Mouse (Mus musculus): ENCODE data around the gene Wdr95. TPM values are rescaled to one million over a fixed set of nuclear protein-coding genes. Genes with fewer than 3 reads are reported as not detected.
"Not testable (repeated sequence)": the region's sequence is repeated elsewhere in the genome, so short reads cannot be mapped to it uniquely, and the experiment has no call there.

Gene Wdr95
- polyA plus RNA-seq, 1 experiment from 2014 or later, result 0.24 TPM

DNA sequence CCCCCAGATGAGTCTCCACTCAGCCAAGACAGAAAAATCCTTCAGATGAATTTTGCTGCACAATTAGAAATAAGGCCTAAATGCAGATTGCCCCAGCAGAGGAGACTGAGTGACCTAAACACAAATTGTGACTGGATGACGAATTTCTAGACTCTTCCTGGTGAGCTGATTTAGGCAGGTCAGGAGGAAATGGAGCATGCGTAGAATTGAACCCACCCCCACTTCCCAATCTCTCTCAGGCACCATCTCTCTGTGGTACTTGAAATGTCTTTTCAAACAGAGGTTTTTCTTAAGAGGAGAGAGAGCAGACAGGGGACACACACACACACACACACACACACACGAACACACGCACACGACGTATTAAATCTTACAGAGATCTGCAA lies 4.6 kb upstream of the Wdr95 start:
- peak overlapping the region; percentile 53 for H3K27ac ChIP-seq
- H3K4me2 ChIP-seq, result peak overlapping the region; percentile 40
- H3K4me3 ChIP-seq, result no peak overlapping the region
- peaks cover 32% of the 10 kb centered on the region for H3K4me1 ChIP-seq
- H3K9me3 ChIP-seq, result no peaks in the 10 kb centered on the region
- ATAC-seq (ENCODE audit: insufficient number of reproducible peaks, insufficient read depth, low FRiP score, low TSS enrichment, low read depth), result 0 out of 2 replicates have a peak, but pooled peaks have one; percentile 2
- 56% methylated on average over 6 of the region's 6 CpGs for WGBS
- H3K36me3 ChIP-seq, result no peaks in the 10 kb centered on the region
- no peaks in the 10 kb centered on the region for H3K27me3 ChIP-seq
- no peak overlapping the region for H3K9ac ChIP-seq

DNA sequence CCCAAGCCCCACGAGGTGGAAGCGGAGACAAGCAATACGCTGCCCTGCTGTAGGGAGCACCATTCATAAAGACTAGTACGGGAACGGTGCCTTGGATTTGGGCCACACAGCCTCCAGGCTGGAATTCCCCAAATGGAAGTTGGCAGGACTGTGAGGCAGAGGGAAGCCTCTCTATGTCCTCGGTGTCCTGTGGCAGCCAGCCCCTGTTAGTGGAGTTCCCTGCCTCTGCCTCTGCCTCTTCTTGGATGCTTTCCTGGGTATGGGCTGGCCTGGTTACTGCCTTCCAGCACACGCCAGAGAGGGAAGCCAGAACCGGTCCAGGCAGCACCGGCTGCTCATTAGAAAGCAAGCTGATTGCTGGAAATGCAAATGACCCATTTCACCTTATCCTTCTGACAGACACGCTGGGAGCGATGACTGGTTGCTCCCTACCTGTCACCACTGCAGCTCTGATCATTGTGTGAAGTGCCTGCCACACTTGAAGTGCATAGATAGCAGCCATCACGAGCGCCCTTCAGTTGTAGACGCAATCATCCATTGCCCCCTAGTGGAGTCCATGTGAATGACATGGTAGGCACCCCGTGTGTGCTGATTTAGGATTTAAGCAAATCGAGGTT lies 4.1 kb upstream of the Wdr95 start:
- Histone ChIP-seq H3K27ac (peak overlapping the region; percentile 53), H3K4me1 (peaks cover 32% of the 10 kb centered on the region), H3K9ac (no peak overlapping the region), H3K4me3 (0 out of 2 replicates have a peak overlapping the region, but pooled peaks have one; percentile 1), H3K4me2 (peak overlapping the region; percentile 40), H3K36me3 (no peaks in the 10 kb centered on the region), H3K27me3 (no peaks in the 10 kb centered on the region), H3K9me3 (no peaks in the 10 kb centered on the region)
- ATAC-seq (ENCODE audit: insufficient number of reproducible peaks, insufficient read depth, low FRiP score, low TSS enrichment, low read depth), result 0 out of 2 replicates have a peak, but pooled peaks have one; percentile 35
- WGBS, result 17% methylated on average over 16 of the region's 16 CpGs

DNA sequence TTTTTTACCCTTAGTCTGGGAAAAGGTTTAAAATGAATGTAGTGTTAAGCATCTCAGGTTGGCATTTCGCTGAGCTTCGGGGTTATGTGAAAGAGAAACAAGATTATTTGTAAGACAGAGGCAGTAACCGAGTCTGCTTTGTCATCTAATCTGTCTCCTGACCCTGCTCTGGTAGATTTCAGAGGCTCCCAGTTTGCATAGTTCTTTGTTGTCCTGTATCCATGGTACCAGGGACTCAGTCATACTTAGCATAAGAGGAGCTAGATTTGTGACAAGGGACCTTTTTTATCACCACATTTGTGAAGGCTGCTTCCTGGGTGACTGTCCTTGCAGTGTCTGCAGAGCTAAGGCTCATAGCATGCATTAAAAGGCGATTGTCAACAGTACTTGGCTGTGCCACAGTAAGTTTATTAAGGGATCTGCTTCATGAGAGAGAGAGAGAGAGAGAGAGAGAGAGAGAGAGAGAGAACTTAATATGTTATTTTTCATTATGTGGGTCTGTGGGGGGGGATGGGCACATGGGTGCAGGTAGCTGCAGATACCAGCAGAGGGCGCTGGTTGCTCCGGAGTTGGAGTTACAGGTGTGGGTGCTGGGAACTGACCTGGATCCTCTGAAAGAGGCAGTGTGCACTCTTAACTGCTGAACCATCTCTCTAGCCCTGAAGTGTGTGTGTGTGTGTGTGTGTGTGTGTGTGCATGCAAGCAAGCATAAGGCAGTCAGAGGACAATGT lies 3.3 kb upstream of the Wdr95 start:
- Histone ChIP-seq H3K36me3 (no peaks in the 10 kb centered on the region), H3K4me1 (peaks cover 32% of the 10 kb centered on the region), H3K27ac (no peak overlapping the region), H3K9ac (no peak overlapping the region), H3K4me3 (no peak overlapping the region), H3K27me3 (no peaks in the 10 kb centered on the region), H3K4me2 (peak overlapping the region; percentile 40), H3K9me3 (no peaks in the 10 kb centered on the region)
- no peak for ATAC-seq (ENCODE audit: insufficient number of reproducible peaks, insufficient read depth, low FRiP score, low TSS enrichment, low read depth)
- 47% methylated on average over 6 of the region's 6 CpGs for WGBS

DNA sequence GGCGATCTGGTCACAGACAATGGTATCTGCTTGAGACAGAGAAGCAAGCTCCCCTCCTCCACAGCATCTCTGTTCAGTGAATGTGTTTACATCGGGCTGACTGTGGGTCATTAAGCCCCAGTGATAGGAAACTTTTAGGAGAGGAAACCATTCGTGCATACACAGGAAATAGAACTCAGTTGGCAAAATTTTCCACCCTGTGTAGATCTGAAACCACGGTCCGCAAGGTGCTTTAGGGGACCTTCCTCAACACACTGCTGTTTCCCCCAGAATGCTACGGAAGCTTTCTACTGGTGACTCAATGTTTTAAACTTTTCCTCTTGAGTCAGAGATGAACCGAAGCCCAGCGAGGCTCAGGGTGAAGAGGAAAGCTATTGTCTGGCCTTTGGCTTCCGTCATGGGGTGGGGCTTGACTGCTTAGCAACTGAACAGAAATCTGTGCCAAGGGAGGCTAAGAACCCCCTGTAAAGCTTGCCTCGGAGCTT lies 2.0 kb upstream of the Wdr95 start:
- Histone ChIP-seq H3K4me1 (peaks cover 29% of the 10 kb centered on the region), H3K9me3 (no peaks in the 10 kb centered on the region), H3K4me2 (no peak overlapping the region), H3K4me3 (no peak overlapping the region), H3K36me3 (no peaks in the 10 kb centered on the region), H3K9ac (no peak overlapping the region), H3K27me3 (no peaks in the 10 kb centered on the region), H3K27ac (no peak overlapping the region)
- no peak for ATAC-seq (ENCODE audit: insufficient number of reproducible peaks, insufficient read depth, low FRiP score, low TSS enrichment, low read depth)
- WGBS, result 51% methylated on average over 10 of the region's 10 CpGs

GRCm38 (mm10) chr5:149527292-149527691 lies 1.2 kb upstream of the Wdr95 start:
- not testable (repeated sequence) for H3K36me3 ChIP-seq; H3K27ac ChIP-seq; ATAC-seq (ENCODE audit: insufficient number of reproducible peaks, insufficient read depth, low FRiP score, low TSS enrichment, low read depth); H3K9ac ChIP-seq; H3K4me3 ChIP-seq; H3K9me3 ChIP-seq; H3K27me3 ChIP-seq; H3K4me2 ChIP-seq
- WGBS, result 77% methylated on average over 4 of the region's 4 CpGs
- H3K4me1 ChIP-seq, result peaks cover 26% of the 10 kb centered on the region

DNA sequence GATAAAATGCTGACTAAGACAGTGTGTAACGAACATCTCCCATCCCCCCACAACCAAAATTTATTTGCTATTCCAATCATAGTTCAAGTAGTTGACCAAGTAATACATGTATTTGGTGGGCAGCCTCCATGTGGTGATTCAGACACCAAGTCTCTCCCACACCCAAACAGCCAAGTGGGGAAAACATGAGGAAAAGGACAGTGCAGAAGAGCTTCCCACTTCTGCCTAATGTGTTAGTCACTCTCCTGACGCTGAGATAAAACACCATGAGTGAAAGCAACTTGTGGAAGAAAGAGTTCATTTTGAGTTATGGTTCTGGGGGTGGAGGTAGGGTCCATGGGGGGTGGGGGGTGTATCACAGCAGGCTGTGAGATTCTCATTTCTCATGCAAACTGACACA lies 5.4 kb downstream of the Wdr95 start:
- H3K9ac ChIP-seq, result no peak overlapping the region
- 93% methylated on average over 2 of the region's 2 CpGs for WGBS
- peaks cover 23% of the 10 kb centered on the region for H3K4me1 ChIP-seq
- H3K27ac ChIP-seq, result no peak overlapping the region
- H3K36me3 ChIP-seq, result no peaks in the 10 kb centered on the region
- no peak overlapping the region for H3K4me3 ChIP-seq
- H3K4me2 ChIP-seq, result no peak overlapping the region
- H3K27me3 ChIP-seq, result peaks cover 3% of the 10 kb centered on the region; the same call in 1 of the 2 replicates
- no peak for ATAC-seq (ENCODE audit: insufficient number of reproducible peaks, insufficient read depth, low FRiP score, low TSS enrichment, low read depth)
- H3K9me3 ChIP-seq, result no peaks in the 10 kb centered on the region

GRCm38 (mm10) chr5:149536005-149536404 lies 7.5 kb downstream of the Wdr95 start:
- Histone ChIP-seq H3K9ac (no peak overlapping the region), H3K4me3 (no peak overlapping the region), H3K36me3 (no peaks in the 10 kb centered on the region), H3K4me1 (peaks cover 24% of the 10 kb centered on the region), H3K9me3 (no peaks in the 10 kb centered on the region), H3K27me3 (peaks cover 3% of the 10 kb centered on the region; the same call in 1 of the 2 replicates), H3K27ac (no peak overlapping the region), H3K4me2 (no peak overlapping the region)
- WGBS, result 66% methylated on average over 9 of the region's 9 CpGs
- no peak for ATAC-seq (ENCODE audit: insufficient number of reproducible peaks, insufficient read depth, low FRiP score, low TSS enrichment, low read depth)

DNA sequence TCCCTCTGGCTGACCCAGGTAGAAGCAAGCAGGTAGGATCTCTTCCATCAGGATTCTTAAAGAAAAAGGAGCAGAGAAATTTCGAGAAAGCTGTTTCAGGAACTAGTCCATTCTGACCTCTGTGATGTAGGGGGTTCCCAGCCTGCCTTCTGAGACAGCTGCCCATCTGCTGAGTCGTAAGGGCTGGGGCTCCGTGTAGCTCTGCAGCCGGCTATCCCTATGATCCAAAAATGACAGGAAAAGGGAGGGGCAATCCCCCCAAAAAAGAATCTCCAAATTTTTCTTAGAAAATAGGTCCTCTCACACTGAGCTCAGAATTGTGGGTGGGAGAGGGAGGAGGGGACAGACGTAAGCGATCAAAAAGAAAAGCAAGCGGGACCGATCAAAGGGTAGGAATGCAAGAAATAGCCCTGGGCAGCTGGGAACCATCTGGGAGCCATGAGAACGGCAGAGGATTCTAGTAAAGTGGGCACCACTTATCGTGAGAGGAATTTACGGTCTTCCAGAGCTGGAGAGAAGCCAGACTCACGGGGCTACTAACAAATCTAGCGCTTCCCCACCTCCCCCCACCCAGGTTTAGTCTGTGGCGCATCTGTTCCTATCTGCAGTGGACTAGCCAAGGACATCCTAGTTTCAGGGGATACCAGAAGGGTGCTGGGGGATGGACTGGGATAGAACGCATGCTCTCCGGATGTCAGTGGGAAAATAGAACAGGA lies 9.5 kb downstream of the Wdr95 start:
- Histone ChIP-seq H3K9ac (peak overlapping the region; percentile 37; the same call in 1 of the 2 replicates), H3K4me1 (peaks cover 24% of the 10 kb centered on the region), H3K27me3 (peaks cover 3% of the 10 kb centered on the region; the same call in 1 of the 2 replicates), H3K4me2 (peak overlapping the region; percentile 55), H3K27ac (no peak overlapping the region), H3K4me3 (peak overlapping the region; percentile 18), H3K36me3 (no peaks in the 10 kb centered on the region), H3K9me3 (no peaks in the 10 kb centered on the region)
- ATAC-seq (ENCODE audit: insufficient number of reproducible peaks, insufficient read depth, low FRiP score, low TSS enrichment, low read depth), result no peak
- WGBS, result 12% methylated on average over 16 of the region's 16 CpGs

- no peak for ATAC-seq (ENCODE audit: insufficient number of reproducible peaks, insufficient read depth, low FRiP score, low TSS enrichment, low read depth)
- H3K9ac ChIP-seq, result peak overlapping the region; percentile 37; the same call in 1 of the 2 replicates
- no peaks in the 10 kb centered on the region for H3K36me3 ChIP-seq
- H3K27ac ChIP-seq, result no peak overlapping the region
- no peaks in the 10 kb centered on the region for H3K9me3 ChIP-seq
- peaks cover 24% of the 10 kb centered on the region for H3K4me1 ChIP-seq
- no peak overlapping the region; the same call in 1 of the 2 replicates for H3K4me3 ChIP-seq
- H3K4me2 ChIP-seq, result peak overlapping the region; percentile 55
- peaks cover 3% of the 10 kb centered on the region; the same call in 1 of the 2 replicates for H3K27me3 ChIP-seq
- WGBS, result 42% methylated on average over 8 of the region's 8 CpGs
Measured at GRCm38 (mm10) chr5:149538531-149538930, 10.1 kb downstream of the Wdr95 start.

- Histone ChIP-seq H3K27ac (no peak overlapping the region), H3K9ac (no peak overlapping the region), H3K4me1 (peaks cover 24% of the 10 kb centered on the region), H3K36me3 (no peaks in the 10 kb centered on the region), H3K4me3 (no peak overlapping the region), H3K27me3 (peaks cover 3% of the 10 kb centered on the region; the same call in 1 of the 2 replicates), H3K4me2 (no peak overlapping the region), H3K9me3 (no peaks in the 10 kb centered on the region)
- no peak for ATAC-seq (ENCODE audit: insufficient number of reproducible peaks, insufficient read depth, low FRiP score, low TSS enrichment, low read depth)
- WGBS, result 78% methylated on average over 4 of the region's 4 CpGs
Measured at GRCm38 (mm10) chr5:149539051-149539450, 10.6 kb downstream of the Wdr95 start.

GRCm38 (mm10) chr5:149551179-149551578 lies 22.7 kb downstream of the Wdr95 start:
- ATAC-seq (ENCODE audit: insufficient number of reproducible peaks, insufficient read depth, low FRiP score, low TSS enrichment, low read depth), result no peak
- Histone ChIP-seq H3K27me3 (no peaks in the 10 kb centered on the region), H3K9ac (no peak overlapping the region), H3K9me3 (peaks cover 4% of the 10 kb centered on the region; the same call in 1 of the 2 replicates), H3K27ac (no peak overlapping the region), H3K4me3 (no peak overlapping the region), H3K4me2 (no peak overlapping the region), H3K36me3 (no peaks in the 10 kb centered on the region), H3K4me1 (no peaks in the 10 kb centered on the region)
- 62% methylated on average over 9 of the region's 10 CpGs for WGBS
